Mouse (Mus musculus) left cerebral cortex, postnatal 25 days (tissue): ENCODE measurements around the gene Abraxas2. TPM values are rescaled to one million over a fixed set of nuclear protein-coding genes. Genes with fewer than 3 reads are reported as not detected.

ENCODE experiments used
- total RNA-seq, 2 experiments: library from RNA; stranded (reverse); gene quantifications; 2 replicates each; pipeline ENCODE4 v1.2.3; 2021

Gene Abraxas2
- total RNA-seq, 2 experiments from 2014 or later: 27.5 to 29.3 TPM

Other genes with a start within 250 kb of the Abraxas2 start
- gene Lhpp, start 248.6 kb upstream of the Abraxas2 start, total RNA-seq: 10 to 100 TPM; 15.3 to 19.2 TPM
- gene Fam53b, start 45.3 kb upstream of the Abraxas2 start, total RNA-seq: 10 to 100 TPM; 48.1 to 50.7 TPM
- 10 to 100 TPM; 31.0 to 33.4 TPM for gene Eef1akmt2, start 6.6 kb upstream of the Abraxas2 start, total RNA-seq
- gene Zranb1, start 71.9 kb downstream of the Abraxas2 start, total RNA-seq: 10 to 100 TPM; 38.6 to 39.2 TPM